Mouse (Mus musculus) small intestine, adult 2 months (tissue): ENCODE results near the gene Syt16. TPM values are rescaled to one million over a fixed set of nuclear protein-coding genes. Genes with fewer than 3 reads are reported as not detected.

Source experiments
- H3K27ac ChIP-seq: fragments of 200-500 bp; 2 replicates; pipeline ENCODE4 v1.5.1; 2012; ENCODE audit warnings: low read depth, low read length, control low read depth, inconsistent platforms; ENCODE audit not compliant: insufficient read depth
- H3K27me3 ChIP-seq: fragments of 200-500 bp; 2 replicates; pipeline ENCODE4 v1.6.1; 2012; ENCODE audit warnings: mild to moderate bottlenecking, moderate library complexity, low read length, inconsistent platforms; ENCODE audit not compliant: control insufficient read depth, insufficient read depth
- H3K36me3 ChIP-seq: fragments of 200-500 bp; 2 replicates; pipeline ENCODE4 v1.6.1; 2012; ENCODE audit warnings: mild to moderate bottlenecking, low read length, control low read depth, inconsistent platforms; ENCODE audit not compliant: control insufficient read depth, insufficient read depth
- H3K4me1 ChIP-seq: fragments of 200-500 bp; 2 replicates; pipeline ENCODE4 v1.6.1; 2012; ENCODE audit warnings: low read length, inconsistent platforms, mixed read lengths; ENCODE audit not compliant: control insufficient read depth, insufficient read depth, insufficient read length
- H3K4me3 ChIP-seq: fragments of 200-500 bp; 2 replicates; pipeline ENCODE4 v1.5.1; 2012; ENCODE audit warnings: low read depth, mild to moderate bottlenecking, control low read depth, inconsistent platforms, low read length, moderate library complexity
- CTCF ChIP-seq: fragments of 200-500 bp; IDR thresholded peaks from 2 replicates; pipeline ENCODE4 v1.5.1; 2012; ENCODE audit warnings: low read depth, mild to moderate bottlenecking, control low read depth, inconsistent platforms, low read length, moderate library complexity, mixed read lengths; ENCODE audit not compliant: insufficient replicate concordance, insufficient read length; ENCODE audit errors: extremely low read depth
- POLR2A ChIP-seq: fragments of 200-500 bp; IDR thresholded peaks from 2 replicates; pipeline ENCODE4 v1.6.1; 2012; ENCODE audit warnings: low read depth, mild to moderate bottlenecking, control low read depth, inconsistent platforms, low read length, moderate library complexity
- WGBS: fragments of 180-500 bp; shearing (Covaris S2); methylation state at CpG from one replicate; pipeline ENCODE4 v1.1.7; 2018; 5-methylcytosine and 5-hydroxymethylcytosine counted together
- polyA plus RNA-seq: library from polyadenylated mRNA; depleted of rRNA; stranded (reverse); fragments of >200 nt; gene quantifications from 2 replicates; pipeline ENCODE4 v1.2.3, GENCODE M21; 2012

Syt16 gene
- polyA plus RNA-seq, 1 experiment: not detected

- 52% methylated on average over 7 of the region's 7 CpGs for WGBS
- Histone ChIP-seq H3K27ac (no peak overlapping the region), H3K36me3 (no peaks in the 10 kb centered on the region), H3K27me3 (no peaks in the 10 kb centered on the region), H3K4me1 (no peaks in the 10 kb centered on the region), H3K4me3 (no peak overlapping the region)
- peak; percentile 4; the same call in 1 of the 2 replicates for TF ChIP-seq CTCF
- TF ChIP-seq POLR2A: no peak
Measured at GRCm38 (mm10) chr12:74014739-74015270, 17.3 kb downstream of the Syt16 start.

GRCm38 (mm10) chr12:74015491-74015890, 18.0 kb downstream of the Syt16 start:
- H3K4me3 ChIP-seq: no peak overlapping the region
- no peaks in the 10 kb centered on the region for H3K36me3 ChIP-seq
- no peaks in the 10 kb centered on the region for H3K27me3 ChIP-seq
- 66% methylated on average over 5 of the region's 5 CpGs for WGBS
- TF ChIP-seq POLR2A (no peak), CTCF (no peak)
- no peak overlapping the region for H3K27ac ChIP-seq
- no peaks in the 10 kb centered on the region for H3K4me1 ChIP-seq

GRCm38 (mm10) chr12:74023260-74023659, 25.8 kb downstream of the Syt16 start:
- no peak overlapping the region for H3K4me3 ChIP-seq
- no peaks in the 10 kb centered on the region for H3K27me3 ChIP-seq
- no peaks in the 10 kb centered on the region for H3K4me1 ChIP-seq
- no peaks in the 10 kb centered on the region for H3K36me3 ChIP-seq
- TF ChIP-seq POLR2A: no peak
- no peak for TF ChIP-seq CTCF
- WGBS: 86% methylated on average over 5 of the region's 5 CpGs
- H3K27ac ChIP-seq: no peak overlapping the region

GRCm38 (mm10) chr12:74024912-74025311, 27.5 kb downstream of the Syt16 start:
- Histone ChIP-seq H3K4me1 (no peaks in the 10 kb centered on the region), H3K4me3 (no peak overlapping the region), H3K27ac (no peak overlapping the region), H3K36me3 (no peaks in the 10 kb centered on the region), H3K27me3 (no peaks in the 10 kb centered on the region)
- TF ChIP-seq CTCF (peak; percentile 9; the same call in 1 of the 2 replicates), POLR2A (no peak)
- WGBS: 85% methylated on average over 2 of the region's 2 CpGs

- no peaks in the 10 kb centered on the region for H3K27me3 ChIP-seq
- H3K4me3 ChIP-seq: no peak overlapping the region
- no peaks in the 10 kb centered on the region for H3K4me1 ChIP-seq
- TF ChIP-seq POLR2A (no peak), CTCF (no peak)
- no peaks in the 10 kb centered on the region for H3K36me3 ChIP-seq
- WGBS: 79% methylated on average over 5 of the region's 5 CpGs
- H3K27ac ChIP-seq: no peak overlapping the region
Measured at GRCm38 (mm10) chr12:74043225-74043624, 45.8 kb downstream of the Syt16 start.

- H3K4me3 ChIP-seq: no peak overlapping the region
- no peak overlapping the region for H3K27ac ChIP-seq
- H3K36me3 ChIP-seq: no peaks in the 10 kb centered on the region
- H3K27me3 ChIP-seq: no peaks in the 10 kb centered on the region
- TF ChIP-seq POLR2A: no peak
- no peak for TF ChIP-seq CTCF
- 66% methylated on average over 6 of the region's 6 CpGs for WGBS
- H3K4me1 ChIP-seq: no peaks in the 10 kb centered on the region
Measured at GRCm38 (mm10) chr12:74043755-74044154, 46.3 kb downstream of the Syt16 start.

GRCm38 (mm10) chr12:74044241-74044640, 46.8 kb downstream of the Syt16 start:
- Histone ChIP-seq H3K36me3 (no peaks in the 10 kb centered on the region), H3K27me3 (no peaks in the 10 kb centered on the region)

More at GRCm38 (mm10) chr12:74044241-74044640, 46.8 kb downstream of the Syt16 start:
- Histone ChIP-seq H3K4me1 (no peaks in the 10 kb centered on the region), H3K4me3 (no peak overlapping the region), H3K27ac (no peak overlapping the region)
- TF ChIP-seq POLR2A (no peak), CTCF (no peak)
- 84% methylated on average over 4 of the region's 4 CpGs for WGBS
